Mouse (Mus musculus): ENCODE results near the gene Myzap. TPM values are rescaled to one million over a fixed set of nuclear protein-coding genes. Genes with fewer than 3 reads are reported as not detected.
A peak's percentile ranks its signal among the peaks of the same experiment; 100 is the strongest.

The Myzap gene
- polyA plus RNA-seq, 1 experiment, result not detected

DNA sequence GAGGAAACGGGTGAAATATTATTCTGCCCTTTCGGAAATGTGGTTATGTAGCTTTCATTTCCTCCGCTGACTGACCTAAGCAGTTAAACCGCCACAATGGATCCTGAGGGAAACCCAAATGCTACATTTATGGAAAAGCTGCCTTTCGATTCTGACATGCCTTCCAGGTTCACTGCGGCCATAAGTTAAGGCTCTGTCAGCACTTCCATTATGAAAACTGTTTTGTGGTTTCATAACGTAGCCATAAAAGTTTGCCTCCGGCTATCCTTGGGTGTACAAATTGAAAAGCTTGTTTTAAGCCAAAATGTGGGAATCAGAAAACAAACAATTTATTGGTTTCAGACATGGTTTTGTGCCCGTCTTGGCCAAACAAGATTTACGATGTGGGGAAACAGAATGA is 79.3 kb downstream of the Myzap start:
- Histone ChIP-seq H3K27me3 (ENCODE audit: control insufficient read depth) (no peaks in the 10 kb centered on the region), H3K4me3 (replicated peaks) (no peak overlapping the region), H3K4me1 (ENCODE audit: control insufficient read depth) (no peaks in the 10 kb centered on the region), H3K36me3 (ENCODE audit: control insufficient read depth) (no peaks in the 10 kb centered on the region), H3K9me3 (ENCODE audit: control insufficient read depth, low read length) (no peaks in the 10 kb centered on the region)
- TF ChIP-seq GATA1 (IDR thresholded peaks at IDR 0.05; ENCODE audit: low read length) (no peak), TAL1 (IDR thresholded peaks at IDR 0.05; ENCODE audit: low read length) (no peak)

DNA sequence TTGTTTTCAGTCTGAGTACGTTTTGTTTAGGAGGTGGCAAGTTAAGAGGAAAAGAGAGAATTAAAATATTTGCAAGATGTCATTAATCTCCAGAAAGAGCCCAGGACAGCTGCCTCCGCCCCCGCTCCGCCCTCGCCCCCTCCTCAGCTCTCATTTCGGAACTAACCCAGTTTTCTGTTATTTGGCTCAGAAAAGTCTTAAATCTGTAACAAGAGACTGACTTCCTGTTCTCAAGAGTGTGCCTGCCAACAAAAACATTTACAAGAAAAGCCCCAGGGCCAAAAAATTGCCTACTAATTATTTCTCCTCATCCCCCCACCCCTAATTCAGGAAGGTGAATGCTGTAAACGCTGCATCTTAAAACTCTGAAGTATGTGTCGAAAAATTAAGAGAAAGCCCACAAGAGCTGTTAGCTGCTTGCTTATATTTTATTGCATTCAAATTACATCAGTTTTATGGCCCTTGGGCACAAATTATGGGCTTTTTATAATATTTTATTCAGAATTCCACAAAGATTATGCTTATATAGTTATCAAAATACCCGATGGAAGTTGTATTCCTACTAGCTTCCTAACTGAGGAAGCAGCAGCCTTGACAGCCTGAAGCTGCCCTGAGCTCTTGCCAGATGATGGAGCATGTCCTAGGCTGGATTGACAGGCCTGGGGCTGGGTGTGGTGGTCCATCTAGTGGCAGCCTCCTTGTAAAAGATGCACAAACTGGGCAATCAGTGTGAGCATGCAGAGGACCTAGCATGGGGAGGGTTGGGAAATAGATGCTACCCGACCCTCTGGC is 93.6 kb downstream of the Myzap start:
- TF ChIP-seq TAL1 (IDR thresholded peaks at IDR 0.05; ENCODE audit: low read length) (no peak), GATA1 (IDR thresholded peaks at IDR 0.05; ENCODE audit: low read length) (no peak)

DNA sequence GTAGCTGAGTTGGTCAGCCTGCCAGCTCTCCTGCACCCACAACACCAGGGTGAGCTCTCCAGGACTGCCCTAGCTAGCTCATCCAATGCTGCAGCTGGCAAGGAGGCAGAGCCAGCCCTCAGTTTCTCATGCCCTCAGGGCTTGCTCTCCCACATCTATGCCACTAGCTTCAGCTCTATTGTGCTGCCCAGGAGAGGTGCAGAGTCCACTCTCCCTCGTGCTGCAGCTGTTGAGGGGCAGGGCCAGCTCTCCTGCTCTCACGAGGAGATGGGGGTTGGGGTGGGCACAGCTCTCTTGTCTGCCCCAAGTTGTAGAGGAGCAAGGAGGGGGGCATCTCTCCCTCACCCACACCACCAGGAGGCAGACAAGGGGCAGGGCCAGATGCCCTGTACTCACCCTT is 95.5 kb downstream of the Myzap start:
- no peak for TF ChIP-seq GATA1 (IDR thresholded peaks at IDR 0.05; ENCODE audit: low read length)
- TF ChIP-seq TAL1 (IDR thresholded peaks at IDR 0.05; ENCODE audit: low read length), result no peak
- Histone ChIP-seq H3K4me1 (ENCODE audit: control insufficient read depth) (no peaks in the 10 kb centered on the region), H3K4me3 (replicated peaks) (no peak overlapping the region), H3K36me3 (ENCODE audit: control insufficient read depth) (no peaks in the 10 kb centered on the region), H3K9me3 (ENCODE audit: control insufficient read depth, low read length) (no peaks in the 10 kb centered on the region), H3K27me3 (ENCODE audit: control insufficient read depth) (no peaks in the 10 kb centered on the region)

More for the DNA sequence above, 93.6 kb downstream of the Myzap start:
- H3K9me3 ChIP-seq (ENCODE audit: control insufficient read depth, low read length), result no peaks in the 10 kb centered on the region
- no peaks in the 10 kb centered on the region for H3K36me3 ChIP-seq (ENCODE audit: control insufficient read depth)
- no peaks in the 10 kb centered on the region for H3K27me3 ChIP-seq (ENCODE audit: control insufficient read depth)
- no peaks in the 10 kb centered on the region for H3K4me1 ChIP-seq (ENCODE audit: control insufficient read depth)
- no peak overlapping the region for H3K4me3 ChIP-seq (replicated peaks)

DNA sequence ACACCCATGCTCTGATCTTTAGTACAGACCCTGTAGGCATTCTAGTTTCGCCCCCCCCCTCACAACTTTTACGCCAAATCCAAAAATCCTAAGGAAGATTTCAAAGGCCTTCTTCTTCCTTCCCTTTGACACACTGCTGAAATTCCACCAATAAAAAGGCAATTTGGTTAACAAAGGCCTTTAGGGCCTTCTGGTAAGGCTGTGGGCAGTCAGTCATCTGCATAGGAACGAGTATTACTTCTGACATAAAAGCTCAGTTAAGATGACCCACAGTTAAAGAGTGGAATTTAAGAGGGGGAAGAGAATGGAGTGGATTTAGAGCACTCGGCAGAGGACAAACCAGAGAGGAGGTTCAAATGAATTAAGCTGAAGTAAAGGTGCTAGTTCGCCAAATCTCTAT is 98.4 kb downstream of the Myzap start:
- Histone ChIP-seq H3K9me3 (ENCODE audit: control insufficient read depth, low read length) (no peaks in the 10 kb centered on the region), H3K4me1 (ENCODE audit: control insufficient read depth) (no peaks in the 10 kb centered on the region), H3K27me3 (ENCODE audit: control insufficient read depth) (peaks cover 10% of the 10 kb centered on the region), H3K4me3 (replicated peaks) (no peak overlapping the region), H3K36me3 (ENCODE audit: control insufficient read depth) (no peaks in the 10 kb centered on the region)
- TF ChIP-seq TAL1 (IDR thresholded peaks at IDR 0.05; ENCODE audit: low read length) (no peak), GATA1 (IDR thresholded peaks at IDR 0.05; ENCODE audit: low read length) (no peak)

DNA sequence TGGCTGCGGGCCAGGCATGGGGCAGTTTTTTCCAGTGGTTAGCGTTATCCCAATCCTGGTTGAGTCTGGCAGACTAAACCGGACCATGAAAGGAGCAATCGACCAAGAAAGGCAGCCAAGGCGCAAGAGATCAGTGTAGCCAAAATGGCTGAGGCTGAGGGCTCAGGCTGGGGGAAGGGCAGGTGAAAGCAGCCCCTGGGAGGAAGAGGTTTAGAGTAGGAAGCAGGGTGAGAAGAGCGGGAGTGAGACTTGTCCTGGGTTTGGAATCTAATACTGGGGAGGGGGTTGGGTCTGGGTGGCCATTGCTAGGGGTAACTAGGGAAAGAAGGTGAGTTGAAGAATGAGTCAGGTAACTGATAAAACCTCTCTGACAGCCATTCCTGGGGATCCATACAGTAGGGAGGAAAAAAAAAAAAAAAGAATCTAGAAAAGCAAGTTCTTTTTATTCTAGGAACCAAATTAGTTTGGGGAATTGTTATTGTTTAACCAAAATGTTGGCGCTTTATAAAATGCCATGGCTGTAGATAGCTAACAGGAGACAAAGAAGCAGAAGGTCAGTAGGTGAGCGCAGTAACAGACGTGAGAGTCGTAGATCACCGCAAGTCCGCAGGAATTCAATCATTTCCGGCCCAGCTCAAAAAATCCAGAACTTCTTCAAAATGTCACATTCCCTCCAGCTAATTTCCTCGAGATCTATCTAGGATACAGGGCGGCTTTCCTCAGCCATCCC is 99.7 kb downstream of the Myzap start:
- Histone ChIP-seq H3K4me3 (replicated peaks) (no peak overlapping the region), H3K9me3 (ENCODE audit: control insufficient read depth, low read length) (no peaks in the 10 kb centered on the region), H3K27me3 (ENCODE audit: control insufficient read depth) (peaks cover 19% of the 10 kb centered on the region), H3K36me3 (ENCODE audit: control insufficient read depth) (no peaks in the 10 kb centered on the region), H3K4me1 (ENCODE audit: control insufficient read depth) (no peaks in the 10 kb centered on the region)
- no peak for TF ChIP-seq TAL1 (IDR thresholded peaks at IDR 0.05; ENCODE audit: low read length)
- TF ChIP-seq GATA1 (IDR thresholded peaks at IDR 0.05; ENCODE audit: low read length), result no peak

DNA sequence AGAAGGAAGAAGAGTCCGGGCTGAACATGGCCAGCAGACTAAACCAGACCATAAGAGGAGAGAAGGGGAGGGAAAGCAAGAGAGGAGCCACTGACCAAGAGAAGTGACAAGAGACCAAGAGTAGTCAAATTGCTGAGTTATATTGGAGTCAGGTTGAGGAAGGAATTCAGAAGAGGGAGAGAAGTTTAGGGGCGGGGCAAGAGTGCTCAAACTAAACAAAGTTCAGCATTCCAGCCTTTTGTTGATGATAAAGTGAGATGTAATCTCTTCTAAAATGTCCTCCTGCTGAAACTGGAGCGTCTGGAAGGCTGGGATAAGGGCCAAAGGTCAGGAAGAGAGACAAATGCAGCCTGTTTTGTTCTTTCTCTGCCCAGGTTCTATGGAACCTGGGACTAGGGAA is 102.1 kb downstream of the Myzap start:
- H3K9me3 ChIP-seq (ENCODE audit: control insufficient read depth, low read length), result no peaks in the 10 kb centered on the region; the same call in 1 of the 2 replicates
- H3K4me3 ChIP-seq (replicated peaks), result no peak overlapping the region
- H3K27me3 ChIP-seq (ENCODE audit: control insufficient read depth), result peaks cover 20% of the 10 kb centered on the region
- H3K4me1 ChIP-seq (ENCODE audit: control insufficient read depth), result peaks cover 8% of the 10 kb centered on the region
- H3K36me3 ChIP-seq (ENCODE audit: control insufficient read depth), result no peaks in the 10 kb centered on the region
- TF ChIP-seq TAL1 (IDR thresholded peaks at IDR 0.05; ENCODE audit: low read length) (no peak), GATA1 (IDR thresholded peaks at IDR 0.05; ENCODE audit: low read length) (no peak)

DNA sequence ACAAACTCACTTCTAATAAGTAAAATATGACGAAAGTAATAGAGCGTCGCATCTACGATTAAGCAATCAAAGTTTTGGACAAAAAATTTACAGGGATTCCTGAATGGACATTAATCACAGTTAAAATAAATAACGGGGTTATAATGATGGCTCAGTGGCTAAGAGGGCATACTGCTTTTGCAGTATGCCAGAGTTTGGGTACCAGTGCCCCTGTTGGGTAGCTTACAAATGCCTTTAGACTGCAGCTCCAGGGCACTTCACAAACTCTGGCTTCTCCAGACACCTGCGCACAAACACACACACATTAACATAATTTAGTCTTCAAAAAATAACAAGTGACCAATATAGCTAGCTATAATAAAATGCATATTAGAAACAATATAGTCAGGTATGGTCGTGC is 106.0 kb downstream of the Myzap start:
- Histone ChIP-seq H3K4me3 (replicated peaks) (peak overlapping the region; percentile 95), H3K27me3 (ENCODE audit: control insufficient read depth) (peaks cover 20% of the 10 kb centered on the region), H3K9me3 (ENCODE audit: control insufficient read depth, low read length) (no peaks in the 10 kb centered on the region; the same call in 1 of the 2 replicates), H3K4me1 (ENCODE audit: control insufficient read depth) (peaks cover 27% of the 10 kb centered on the region), H3K36me3 (ENCODE audit: control insufficient read depth) (peaks cover 28% of the 10 kb centered on the region)
- TF ChIP-seq TAL1 (IDR thresholded peaks at IDR 0.05; ENCODE audit: low read length) (no peak), GATA1 (IDR thresholded peaks at IDR 0.05; ENCODE audit: low read length) (no peak)

DNA sequence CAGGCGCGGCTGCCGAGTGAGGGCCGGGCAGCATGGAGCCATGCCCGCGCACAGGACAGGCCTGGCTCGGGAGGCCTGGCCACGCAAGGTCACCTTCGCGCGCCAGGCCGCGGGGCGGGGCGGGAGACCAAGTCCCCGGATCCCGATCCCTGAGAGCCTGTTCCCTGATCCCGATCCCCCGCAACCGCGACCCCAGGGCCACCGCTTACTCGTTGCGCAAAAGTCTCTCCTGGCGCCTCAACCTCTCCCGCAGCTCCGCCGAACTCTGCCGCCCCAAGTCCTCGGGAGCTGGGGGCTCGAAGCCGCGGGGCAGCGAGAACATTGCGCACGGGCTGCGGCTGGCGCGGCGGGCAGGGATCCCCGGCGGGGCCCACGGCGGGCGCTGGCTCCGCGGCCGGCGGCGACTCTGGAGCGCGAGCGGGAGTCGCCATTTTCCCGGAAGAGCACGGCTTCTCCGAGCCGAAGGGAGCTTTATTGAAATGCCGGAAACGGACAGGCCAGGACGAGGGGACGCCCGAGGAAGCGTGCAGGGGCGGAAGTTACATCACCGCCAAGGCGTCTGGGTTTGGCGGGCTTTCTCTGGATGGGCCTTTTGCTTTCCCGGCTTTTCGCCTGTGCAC is 106.6 kb downstream of the Myzap start, which contains the start of gene Polr2m:
Polr2m (minus strand) TSS at position 461 of the 620 bp plus-strand sequence.
- TF ChIP-seq TAL1 (IDR thresholded peaks at IDR 0.05; ENCODE audit: low read length) (no peak), GATA1 (IDR thresholded peaks at IDR 0.05; ENCODE audit: low read length) (no peak)
- Histone ChIP-seq H3K4me1 (ENCODE audit: control insufficient read depth) (peaks cover 33% of the 10 kb centered on the region), H3K4me3 (replicated peaks) (peak within 1 kb of the TSS; percentile 95), H3K9me3 (ENCODE audit: control insufficient read depth, low read length) (no peaks in the 10 kb centered on the region; the same call in 1 of the 2 replicates), H3K36me3 (ENCODE audit: control insufficient read depth) (peaks cover 33% of the 10 kb centered on the region), H3K27me3 (ENCODE audit: control insufficient read depth) (peaks cover 20% of the 10 kb centered on the region)

All from erythroblast, embryonic 14.5 days (primary cell).